Mouse (Mus musculus) CH12.LX (cell line): Measurements from ENCODE around the gene Gm20532. TPM values are rescaled to one million over a fixed set of nuclear protein-coding genes. Genes with fewer than 3 reads are reported as not detected.

ENCODE experiments used
- DNase-seq: peaks from one replicate; pipeline ENCODE4 v3.0.0-alpha.2; 2013; ENCODE audit errors: extremely low read depth
- H3K27ac ChIP-seq: 2 replicates; pipeline ENCODE4 v1.5.1; 2012; ENCODE audit warnings: low read depth, mild to moderate bottlenecking, control low read depth, moderate library complexity; ENCODE audit not compliant: insufficient read depth
- H3K27me3 ChIP-seq: replicated peaks from 2 replicates; pipeline ENCODE3; 2012; ENCODE audit warnings: inconsistent platforms
- H3K36me3 ChIP-seq, 2 experiments: replicated peaks in 1 of 2; 2 replicates each; pipeline versions ENCODE3 to v1.6.1; 2012; ENCODE audit warnings: inconsistent platforms in 1 of 2, low read length in 1 of 2, mild to moderate bottlenecking in 1 of 2, mixed read lengths in 1 of 2, moderate library complexity in 1 of 2; ENCODE audit not compliant: control insufficient read depth in 1 of 2, insufficient read depth in 1 of 2
- H3K4me1 ChIP-seq, 2 experiments: 2 replicates each; pipeline ENCODE4 v1.6.1; 2012; ENCODE audit warnings: inconsistent platforms in 1 of 2, moderate library complexity in 1 of 2; ENCODE audit not compliant: insufficient read depth in 2 of 2, control insufficient read depth in 1 of 2
- H3K4me2 ChIP-seq: 2 replicates; pipeline ENCODE4 v1.6.1; 2012; ENCODE audit warnings: low read depth, mild to moderate bottlenecking, control low read depth; ENCODE audit not compliant: poor library complexity, insufficient read depth, severe bottlenecking
- H3K4me3 ChIP-seq, 3 experiments: fragments of 150-350 bp in 1 of 3; sonication (generic) in 1 of 3; replicated peaks in 1 of 3; 2 replicates each; pipeline versions ENCODE3 to v1.5.1; 2011 to 2012; ENCODE audit warnings: low read depth in 2 of 3, low read length in 2 of 3, mild to moderate bottlenecking in 2 of 3, moderate library complexity in 2 of 3, control low read depth in 1 of 3, improper control_type of control experiment in 1 of 3, inconsistent platforms in 1 of 3, mixed read lengths in 1 of 3; ENCODE audit not compliant: poor library complexity in 1 of 3
- H3K79me2 ChIP-seq: replicated peaks from 2 replicates; pipeline ENCODE4 v1.6.1; 2012; ENCODE audit warnings: mild to moderate bottlenecking, moderate library complexity; ENCODE audit not compliant: control insufficient read depth, poor library complexity, insufficient read depth, severe bottlenecking; ENCODE audit errors: extremely low read depth
- H3K9ac ChIP-seq: 2 replicates; pipeline ENCODE4 v1.6.1; 2012; ENCODE audit warnings: low read depth, mild to moderate bottlenecking, control low read depth, moderate library complexity; ENCODE audit not compliant: insufficient read depth
- H3K9me3 ChIP-seq: replicated peaks from 2 replicates; pipeline ENCODE3; 2012; ENCODE audit warnings: low read length, inconsistent platforms, mixed read lengths
- BHLHE40 ChIP-seq: IDR thresholded peaks from 2 replicates; pipeline ENCODE4 v1.6.1; 2011; ENCODE audit warnings: mild to moderate bottlenecking, low read depth, low read length, improper control_type of control experiment
- CHD1 ChIP-seq: IDR thresholded peaks from 2 replicates; pipeline ENCODE4 v1.6.1; 2012; ENCODE audit warnings: low read depth, low read length, improper control_type of control experiment, inconsistent platforms
- CHD2 ChIP-seq: IDR thresholded peaks from 2 replicates; pipeline ENCODE4 v1.6.1; 2011; ENCODE audit warnings: low read length, improper control_type of control experiment
- CTCF ChIP-seq, 2 experiments: IDR thresholded peaks in 1 of 2; conservative IDR thresholded peaks in 1 of 2; 2 replicates each; pipeline ENCODE4 v1.5.1; 2011 to 2012; ENCODE audit warnings: low read depth in 2 of 2, low read length in 2 of 2, improper control_type of control experiment in 1 of 2, inconsistent platforms in 1 of 2, mild to moderate bottlenecking in 1 of 2, moderate library complexity in 1 of 2
- HCFC1 ChIP-seq: IDR thresholded peaks from 2 replicates; pipeline ENCODE4 v1.6.1; 2012; ENCODE audit warnings: low read depth, mild to moderate bottlenecking, inconsistent platforms, low read length, improper control_type of control experiment
- JUN ChIP-seq: IDR thresholded peaks from 2 replicates; pipeline ENCODE4 v1.6.1; 2011; ENCODE audit warnings: low read depth, mild to moderate bottlenecking, low read length, improper control_type of control experiment, moderate library complexity; ENCODE audit not compliant: insufficient read depth
- JUND ChIP-seq: conservative IDR thresholded peaks from 2 replicates; pipeline ENCODE4 v1.6.1; 2011; ENCODE audit warnings: low read depth, low read length, improper control_type of control experiment
- MAZ ChIP-seq: IDR thresholded peaks from 2 replicates; pipeline ENCODE4 v1.6.1; 2012; ENCODE audit warnings: low read depth, mild to moderate bottlenecking, inconsistent platforms, low read length, improper control_type of control experiment, moderate library complexity
- MXI1 ChIP-seq: IDR thresholded peaks from 2 replicates; pipeline ENCODE4 v1.6.1; 2011; ENCODE audit warnings: mild to moderate bottlenecking, low read depth, low read length, improper control_type of control experiment
- MYC ChIP-seq: IDR thresholded peaks from 2 replicates; pipeline ENCODE4 v1.6.1; 2011; ENCODE audit warnings: low read depth, mild to moderate bottlenecking, improper control_type of control experiment, low read length
- POLR2AphosphoS2 ChIP-seq: IDR thresholded peaks from 2 replicates; pipeline ENCODE4 v1.6.1; 2011; ENCODE audit warnings: low read depth, low read length, improper control_type of control experiment
- RAD21 ChIP-seq: IDR thresholded peaks from 2 replicates; pipeline ENCODE4 v1.6.1; 2011; ENCODE audit warnings: low read depth, mild to moderate bottlenecking, low read length, improper control_type of control experiment, moderate library complexity
- RCOR1 ChIP-seq: conservative IDR thresholded peaks from 2 replicates; pipeline ENCODE4 v1.6.1; 2012; ENCODE audit warnings: low read depth, mild to moderate bottlenecking, inconsistent platforms, low read length, improper control_type of control experiment
- SMC3 ChIP-seq: IDR thresholded peaks from 2 replicates; pipeline ENCODE4 v1.6.1; 2011; ENCODE audit warnings: low read depth, low read length, improper control_type of control experiment
- TBP ChIP-seq: conservative IDR thresholded peaks from 2 replicates; pipeline ENCODE4 v1.6.1; 2011; ENCODE audit warnings: low read depth, low read length, improper control_type of control experiment
- ZC3H11A ChIP-seq: IDR thresholded peaks from 2 replicates; pipeline ENCODE4 v1.6.1; 2012; ENCODE audit warnings: low read depth, mild to moderate bottlenecking, inconsistent platforms, low read length, improper control_type of control experiment
- dilution Hi-C: fragments of 300-500 bp; cut with MboI; formaldehyde crosslinking; loops from 2 replicates; pipeline ENCODE4 v1.14.3; 2020; ENCODE audit warnings: low sequenced_read_pairs; ENCODE audit not compliant: extremely low pct_unique_long_range_greater_than_20kb, extremely low pct_ligation_motif_present
- in situ Hi-C: fragments of 300-500 bp; cut with MboI; formaldehyde crosslinking; loops from 3 replicates; pipeline ENCODE4 v1.14.3; 2019; ENCODE audit warnings: low sequenced_read_pairs, low pct_ligation_motif_present, low pct_unique_long_range_greater_than_20kb, mixed read lengths
- polyA plus RNA-seq: library from polyadenylated mRNA; unstranded; fragments of >175 nt; gene quantifications from 2 replicates; pipeline ENCODE4 v1.2.1, GENCODE M21; 2012; ENCODE audit warnings: low read depth; ENCODE audit not compliant: insufficient read length
- total RNA-seq, 2 experiments: library from RNA; depleted of rRNA; stranded (reverse); fragments of 300-350 nt in 1 of 2; fragments of >200 nt in 1 of 2; gene quantifications; 2 replicates each; pipeline ENCODE4 v1.2.3; 2012 to 2014

Gm20532 gene
- total and polyA plus RNA-seq, 3 experiments = not detected

GRCm38 (mm10) chr2:26611054-26611453 lies 24.6 kb downstream of the Gm20532 start:
- Histone ChIP-seq H3K4me2 (no peak overlapping the region), H3K79me2 (no peaks in the 10 kb centered on the region), H3K27me3 (peaks cover 85% of the 10 kb centered on the region), H3K36me3 (no peaks in the 10 kb centered on the region), H3K4me1 (peaks cover 4 to 24% of the 10 kb centered on the region in 2 experiments; a peak in 3 of 4 replicates), H3K4me3 (no peak overlapping the region), H3K27ac (no peak overlapping the region), H3K9me3 (no peaks in the 10 kb centered on the region), H3K9ac (no peak overlapping the region)
- dilution Hi-C loops = no loop called here
- TF ChIP-seq JUN = no peak
- TF ChIP-seq TBP = no peak
- TF ChIP-seq CTCF (conservative IDR thresholded peaks at IDR 0.05 in 1 of 2, IDR thresholded peaks at IDR 0.05 in 1 of 2; ENCODE audit: low read depth in 2 of 2, low read length in 2 of 2) = no peak
- no peak for TF ChIP-seq HCFC1
- TF ChIP-seq POLR2AphosphoS2 = no peak
- TF ChIP-seq RCOR1 = no peak
- no peak for TF ChIP-seq RAD21
- no peak for TF ChIP-seq JUND
- no peak for TF ChIP-seq MYC
- no peak for TF ChIP-seq CHD2
- TF ChIP-seq MAZ = no peak
- in situ Hi-C loops = no loop called here
- DNase-seq = no peak

DNA sequence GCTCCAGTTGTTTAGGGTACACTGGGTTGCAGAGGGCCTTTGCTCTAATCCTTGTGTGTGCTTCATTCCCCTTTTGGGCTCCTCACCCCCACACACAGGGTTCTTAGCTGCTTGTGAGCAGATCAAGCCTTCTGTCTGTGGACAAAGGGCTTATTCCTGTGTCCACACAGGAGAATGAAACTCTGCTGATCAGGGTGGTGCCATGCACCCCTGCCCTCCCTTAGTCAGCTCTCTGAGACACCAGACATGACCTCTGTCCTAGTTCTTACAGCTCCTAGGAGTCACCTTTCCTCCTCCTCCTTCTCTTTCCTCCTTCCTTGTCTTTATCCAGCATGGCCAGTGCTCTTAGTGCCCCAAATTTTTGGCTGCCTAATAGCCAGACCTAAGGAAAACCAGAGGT lies 25.5 kb downstream of the Gm20532 start:
- Histone ChIP-seq H3K36me3 (no peaks in the 10 kb centered on the region), H3K79me2 (no peaks in the 10 kb centered on the region), H3K9me3 (peaks cover 3% of the 10 kb centered on the region), H3K4me1 (peaks cover 4 to 16% of the 10 kb centered on the region in 2 experiments; a peak in 3 of 4 replicates), H3K4me3 (no peak overlapping the region), H3K27ac (no peak overlapping the region), H3K4me2 (no peak overlapping the region), H3K27me3 (peaks cover 85% of the 10 kb centered on the region), H3K9ac (no peak overlapping the region)
- DNase-seq = no peak
- dilution Hi-C loops (no loop called here), in situ Hi-C loops (no loop called here)
- TF ChIP-seq JUN = no peak
- TF ChIP-seq ZC3H11A = no peak
- TF ChIP-seq SMC3 = no peak
- TF ChIP-seq HCFC1 = no peak
- no peak for TF ChIP-seq MXI1
- no peak for TF ChIP-seq BHLHE40
- no peak for TF ChIP-seq CHD1
